Mouse (Mus musculus) limb, embryonic 10.5 days (tissue): ENCODE results near the gene Smyd5. TPM values are rescaled to one million over a fixed set of nuclear protein-coding genes. Genes with fewer than 3 reads are reported as not detected.
A peak's percentile ranks its signal among the peaks of the same experiment; 100 is the strongest.

ENCODE experiments used
- DNase-seq: peaks from one replicate; pipeline ENCODE4 v3.0.0-alpha.2; 2017; ENCODE audit warnings: low spot score
- H3K27ac ChIP-seq: fragments of 300-500 bp; sonication (generic); 2 replicates; pipeline ENCODE4 v1.5.1; 2016; ENCODE audit warnings: mild to moderate bottlenecking
- H3K27me3 ChIP-seq: fragments of 300-500 bp; sonication (generic); 2 replicates; pipeline ENCODE4 v1.6.1; 2016; ENCODE audit warnings: low read depth, mild to moderate bottlenecking; ENCODE audit not compliant: poor library complexity, severe bottlenecking
- H3K36me3 ChIP-seq: fragments of 300-500 bp; sonication (generic); 2 replicates; pipeline ENCODE4 v1.6.1; 2016; ENCODE audit warnings: mild to moderate bottlenecking, moderate library complexity
- H3K4me1 ChIP-seq: fragments of 300-500 bp; sonication (generic); 2 replicates; pipeline ENCODE4 v1.6.1; 2016
- H3K4me3 ChIP-seq: fragments of 300-500 bp; sonication (generic); 2 replicates; pipeline ENCODE4 v1.5.1; 2016; ENCODE audit warnings: mild to moderate bottlenecking, moderate library complexity
- H3K9me3 ChIP-seq: fragments of 300-500 bp; sonication (generic); replicated peaks from 2 replicates; pipeline ENCODE4 v1.6.1; 2016; ENCODE audit warnings: mild to moderate bottlenecking
- WGBS: fragments of 180-500 bp; shearing (Covaris S2); methylation state at CpG from one replicate; pipeline ENCODE4 v1.1.7; 2016; 5-methylcytosine and 5-hydroxymethylcytosine counted together
- polyA plus RNA-seq: library from polyadenylated mRNA; unstranded; fragments of >200 nt; fragmentation: Nextera tagmentation; extraction: Ambion mirVana; gene quantifications from 2 replicates; pipeline ENCODE4 v1.2.1, GENCODE M21; 2016

Gene Smyd5
- polyA plus RNA-seq, result 88.0 and 104 TPM in 2 replicates

GRCm38 (mm10) chr6:85431842-85432431 is at the start of gene Smyd5:
Smyd5 (plus strand) TSS chr6:85431989.
- Histone ChIP-seq H3K27ac (peak within 1 kb of the TSS; percentile 92), H3K27me3 (peaks cover 9% of the 10 kb centered on the region), H3K4me3 (peak within 1 kb of the TSS; percentile 99), H3K36me3 (no peaks in the 10 kb centered on the region), H3K4me1 (peaks cover 17% of the 10 kb centered on the region), H3K9me3 (no peaks in the 10 kb centered on the region)
- WGBS, result 1% methylated on average over 38 of the region's 39 CpGs
- peak; percentile 93 for DNase-seq

GRCm38 (mm10) chr6:85382791-85383190 is 49.0 kb upstream of the Smyd5 start:
- no peaks in the 10 kb centered on the region for H3K9me3 ChIP-seq
- DNase-seq, result no peak
- H3K36me3 ChIP-seq, result no peaks in the 10 kb centered on the region
- H3K27ac ChIP-seq, result no peak overlapping the region
- 78% methylated on average over 2 of the region's 2 CpGs for WGBS
- peaks cover 36% of the 10 kb centered on the region for H3K27me3 ChIP-seq
- H3K4me3 ChIP-seq, result no peak overlapping the region
- H3K4me1 ChIP-seq, result peaks cover 21% of the 10 kb centered on the region

- Histone ChIP-seq H3K4me3 (no peak overlapping the region), H3K9me3 (no peaks in the 10 kb centered on the region), H3K27me3 (peaks cover 35% of the 10 kb centered on the region), H3K4me1 (no peaks in the 10 kb centered on the region), H3K27ac (no peak overlapping the region), H3K36me3 (no peaks in the 10 kb centered on the region)
- no peak for DNase-seq
- 79% methylated on average over 5 of the region's 5 CpGs for WGBS
Measured at GRCm38 (mm10) chr6:85388608-85389007, 43.2 kb upstream of the Smyd5 start.

GRCm38 (mm10) chr6:85391803-85392202 is 40.0 kb upstream of the Smyd5 start:
- Histone ChIP-seq H3K4me3 (no peak overlapping the region), H3K9me3 (no peaks in the 10 kb centered on the region), H3K36me3 (no peaks in the 10 kb centered on the region), H3K27me3 (peaks cover 27% of the 10 kb centered on the region), H3K27ac (no peak overlapping the region), H3K4me1 (no peaks in the 10 kb centered on the region)
- WGBS, result 34% methylated on average over 6 of the region's 7 CpGs
- DNase-seq, result peak; percentile 71

- Histone ChIP-seq H3K9me3 (no peaks in the 10 kb centered on the region), H3K4me3 (no peak overlapping the region), H3K27ac (no peak overlapping the region), H3K4me1 (peaks cover 6% of the 10 kb centered on the region), H3K36me3 (no peaks in the 10 kb centered on the region), H3K27me3 (peaks cover 12% of the 10 kb centered on the region)
- WGBS, result 80% methylated on average over 2 of the region's 2 CpGs
- no peak for DNase-seq
Measured at GRCm38 (mm10) chr6:85395360-85395759, 36.4 kb upstream of the Smyd5 start.

- Histone ChIP-seq H3K27me3 (peaks cover 9% of the 10 kb centered on the region), H3K4me3 (no peak overlapping the region), H3K9me3 (no peaks in the 10 kb centered on the region), H3K4me1 (peaks cover 6% of the 10 kb centered on the region), H3K27ac (no peak overlapping the region), H3K36me3 (no peaks in the 10 kb centered on the region)
- DNase-seq, result no peak
- WGBS, result 27% methylated on average over 1 of the region's 1 CpGs
Measured at GRCm38 (mm10) chr6:85397165-85397564, 34.6 kb upstream of the Smyd5 start.

GRCm38 (mm10) chr6:85399715-85400114 is 32.1 kb upstream of the Smyd5 start:
- no peak for DNase-seq
- Histone ChIP-seq H3K27ac (peak overlapping the region; percentile 17; the same call in 1 of the 2 replicates), H3K36me3 (no peaks in the 10 kb centered on the region), H3K4me1 (peaks cover 6% of the 10 kb centered on the region), H3K9me3 (no peaks in the 10 kb centered on the region), H3K4me3 (no peak overlapping the region), H3K27me3 (peaks cover 10% of the 10 kb centered on the region)
- 22% methylated on average over 5 of the region's 5 CpGs for WGBS

GRCm38 (mm10) chr6:85402613-85403012 is 29.2 kb upstream of the Smyd5 start:
- no peaks in the 10 kb centered on the region for H3K9me3 ChIP-seq
- no peaks in the 10 kb centered on the region for H3K36me3 ChIP-seq
- no peak for DNase-seq
- peaks cover 6% of the 10 kb centered on the region for H3K4me1 ChIP-seq
- H3K27ac ChIP-seq, result no peak overlapping the region
- H3K4me3 ChIP-seq, result no peak overlapping the region
- 74% methylated on average over 2 of the region's 2 CpGs for WGBS
- peaks cover 38% of the 10 kb centered on the region for H3K27me3 ChIP-seq

GRCm38 (mm10) chr6:85403039-85403438 is 28.8 kb upstream of the Smyd5 start:
- DNase-seq, result no peak
- H3K27ac ChIP-seq, result no peak overlapping the region
- H3K27me3 ChIP-seq, result peaks cover 43% of the 10 kb centered on the region
- no peak overlapping the region for H3K4me3 ChIP-seq
- no peaks in the 10 kb centered on the region for H3K9me3 ChIP-seq
- H3K36me3 ChIP-seq, result no peaks in the 10 kb centered on the region
- peaks cover 6% of the 10 kb centered on the region for H3K4me1 ChIP-seq
- 88% methylated on average over 10 of the region's 10 CpGs for WGBS

- WGBS, result 1% methylated on average over 31 of the region's 31 CpGs
- H3K36me3 ChIP-seq, result no peaks in the 10 kb centered on the region
- H3K4me1 ChIP-seq, result peaks cover 11% of the 10 kb centered on the region
- DNase-seq, result peak; percentile 53
- H3K4me3 ChIP-seq, result peak overlapping the region; percentile 35
- no peak overlapping the region for H3K27ac ChIP-seq
- no peaks in the 10 kb centered on the region for H3K9me3 ChIP-seq
- H3K27me3 ChIP-seq, result peaks cover 70% of the 10 kb centered on the region
Measured at GRCm38 (mm10) chr6:85409003-85409402, 22.8 kb upstream of the Smyd5 start.

GRCm38 (mm10) chr6:85410771-85411273 is 21.0 kb upstream of the Smyd5 start:
- Histone ChIP-seq H3K9me3 (no peaks in the 10 kb centered on the region), H3K4me3 (no peak overlapping the region), H3K27me3 (peaks cover 64% of the 10 kb centered on the region), H3K4me1 (peaks cover 11% of the 10 kb centered on the region), H3K36me3 (no peaks in the 10 kb centered on the region), H3K27ac (no peak overlapping the region)
- DNase-seq, result peak; percentile 85
- WGBS, result 9% methylated on average over 13 of the region's 13 CpGs

- Histone ChIP-seq H3K27ac (no peak overlapping the region), H3K27me3 (peaks cover 17% of the 10 kb centered on the region), H3K4me1 (no peaks in the 10 kb centered on the region), H3K4me3 (no peak overlapping the region), H3K36me3 (no peaks in the 10 kb centered on the region), H3K9me3 (no peaks in the 10 kb centered on the region)
- 49% methylated on average over 3 of the region's 3 CpGs for WGBS
- no peak for DNase-seq
Measured at GRCm38 (mm10) chr6:85415829-85416228, 16.0 kb upstream of the Smyd5 start.

GRCm38 (mm10) chr6:85419150-85419549 is 12.6 kb upstream of the Smyd5 start:
- no peak for DNase-seq
- Histone ChIP-seq H3K9me3 (no peaks in the 10 kb centered on the region), H3K4me3 (no peak overlapping the region), H3K27ac (no peak overlapping the region), H3K4me1 (peaks cover 9% of the 10 kb centered on the region), H3K36me3 (no peaks in the 10 kb centered on the region), H3K27me3 (peaks cover 48% of the 10 kb centered on the region)
- 89% methylated on average over 2 of the region's 2 CpGs for WGBS
